19 mouse cellular contexts compared by ENCODE assay signal in the genomic region with DNA sequence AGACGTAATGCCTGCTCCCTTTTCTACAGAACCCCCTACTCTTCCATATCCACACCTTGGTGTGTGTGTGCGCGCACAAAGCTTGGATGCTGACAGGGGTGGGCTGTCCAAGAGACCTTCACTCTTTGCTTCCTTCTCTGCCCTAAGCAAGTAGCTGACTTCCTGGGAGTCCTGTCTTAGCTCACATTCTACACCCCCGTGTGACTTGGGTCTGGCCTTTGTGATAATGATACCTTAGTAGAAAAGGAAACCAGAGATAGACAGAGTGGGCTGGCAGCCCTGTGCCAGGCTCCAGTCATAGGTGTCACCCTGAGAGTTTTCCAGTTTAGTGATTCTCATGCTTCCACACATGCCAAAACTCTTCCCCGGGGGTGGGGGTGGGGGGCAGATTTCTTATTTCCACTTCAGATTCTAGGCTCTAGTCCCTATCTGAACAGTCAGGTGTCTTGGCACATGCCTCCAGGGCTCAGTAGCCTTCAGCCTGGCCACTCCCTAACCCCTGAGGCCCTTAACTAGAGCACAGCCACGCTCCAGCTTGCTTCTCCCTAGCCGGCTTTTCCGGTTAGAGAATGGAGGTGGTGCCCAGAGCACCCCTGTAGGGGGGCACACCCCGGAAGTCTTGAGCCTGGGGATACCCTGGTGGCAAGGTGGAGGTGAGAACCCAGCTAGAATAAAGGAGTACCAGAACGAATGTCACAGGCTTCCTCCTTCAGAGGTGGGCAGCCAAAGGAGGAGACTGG. TPM values are rescaled to one million over a fixed set of nuclear protein-coding genes. Genes with fewer than 3 reads are reported as not detected.
DNase-seq lines count a peak whose midpoint lies in the region; ATAC-seq and TF ChIP-seq lines count a peak whose summit lies in the region.
"Had no signal": no experiment of that assay in that cellular context is flagged by ENCODE, and none has a peak within 500 bp of the region (broad histone marks: within the 10 kb centered on the region; RNA-seq: fewer than 3 reads in every experiment).

No protein-coding gene starts in this region.

- 0 out of 2 replicates have a peak, but pooled peaks have one; percentile 18 for ATAC-seq in kidney, postnatal 0 days (replicated peaks; ENCODE audit: low FRiP score, low read depth)
- peak; percentile 81 for ATAC-seq in intestine, embryonic 16.5 days
- ATAC-seq in megakaryocyte-erythroid progenitor cell, adult 5-6 weeks (replicated peaks; ENCODE audit: low FRiP score, low TSS enrichment, poor library complexity, severe bottlenecking): peak; percentile 71
- ATAC-seq in forebrain, embryonic 13.5 days: no peak
- ATAC-seq: inflammation-experienced regulatory T-cells, adult 6 months had no signal

- H3K9ac ChIP-seq in kidney, postnatal 0 days (ENCODE audit: low read depth, low read length): no peak overlapping the region
- H3K9ac ChIP-seq in intestine, embryonic 16.5 days (ENCODE audit: low read depth, low read length): 0 out of 2 replicates have a peak overlapping the region, but pooled peaks have one; percentile 11
- no peak overlapping the region for H3K9ac ChIP-seq in forebrain, embryonic 13.5 days
- H3K9ac ChIP-seq: heart, embryonic 13.5 days; limb, embryonic 13.5 days; neural tube, embryonic 12.5 days had no signal

- no peaks in the 10 kb centered on the region for H3K27me3 ChIP-seq in kidney, postnatal 0 days (ENCODE audit: insufficient read depth, low read length)
- H3K27me3 ChIP-seq in intestine, embryonic 16.5 days (replicated peaks; ENCODE audit: control insufficient read depth, insufficient read depth, low read length): no peaks in the 10 kb centered on the region
- H3K27me3 ChIP-seq in forebrain, embryonic 13.5 days: peaks cover 24% of the 10 kb centered on the region

- no peaks in the 10 kb centered on the region for H3K4me1 ChIP-seq in kidney, postnatal 0 days (replicated peaks; ENCODE audit: insufficient read depth, low read length)
- peaks cover 16% of the 10 kb centered on the region; the same call in 1 of the 2 replicates for H3K4me1 ChIP-seq in intestine, embryonic 16.5 days (ENCODE audit: control insufficient read depth, insufficient read depth, low read length)
- no peaks in the 10 kb centered on the region for H3K4me1 ChIP-seq in lung, adult 2 months (ENCODE audit: control insufficient read depth, insufficient read depth, low read length)
- H3K4me1 ChIP-seq in forebrain, embryonic 13.5 days: peaks cover 6% of the 10 kb centered on the region; the same call in 1 of the 2 replicates

- DNase-seq in kidney, postnatal 0 days (ENCODE audit: low spot score): no peak
- DNase-seq in kidney, postnatal 14 days: no peak
- DNase-seq in lung, adult 2 months: peak; percentile 53
- DNase-seq in layer of hippocampus, adult 11-12 months (ENCODE audit: low spot score): no peak
- DNase-seq in cerebellum, adult 9-11 months: no peak
- DNase-seq: cerebellum, adult 18-20 months; gastrocnemius, postnatal 36 days; kidney, postnatal 10 days; midbrain, embryonic 14.5 days; thymus, postnatal 4 days had no signal

- no peak overlapping the region for H3K27ac ChIP-seq in kidney, postnatal 0 days
- peak overlapping the region; percentile 16 for H3K27ac ChIP-seq in intestine, embryonic 16.5 days (ENCODE audit: low read length)
- H3K27ac ChIP-seq in forebrain, embryonic 13.5 days: no peak overlapping the region
- H3K27ac ChIP-seq: heart, embryonic 13.5 days; limb, embryonic 13.5 days; neural tube, embryonic 12.5 days had no signal

- TF ChIP-seq CTCF in kidney, postnatal 0 days (IDR thresholded peaks at IDR 0.05; ENCODE audit: low read depth): no peak
- TF ChIP-seq CTCF in lung, adult 2 months (IDR thresholded peaks at IDR 0.05; ENCODE audit: insufficient read depth, low read length): no peak

- no peak overlapping the region for H3K4me3 ChIP-seq in kidney, postnatal 0 days (replicated peaks; ENCODE audit: low read depth, low read length)
- no peak overlapping the region for H3K4me3 ChIP-seq in intestine, embryonic 16.5 days (ENCODE audit: low read length)
- H3K4me3 ChIP-seq in lung, adult 2 months (replicated peaks; ENCODE audit: extremely low read depth, low read depth, low read length): no peak overlapping the region
- no peak overlapping the region for H3K4me3 ChIP-seq in forebrain, embryonic 13.5 days
- H3K4me3 ChIP-seq: heart, embryonic 13.5 days; limb, embryonic 13.5 days; neural tube, embryonic 12.5 days had no signal

- H3K9me3 ChIP-seq in kidney, postnatal 0 days (replicated peaks; ENCODE audit: low read length): no peaks in the 10 kb centered on the region
- H3K9me3 ChIP-seq in intestine, embryonic 16.5 days (ENCODE audit: control insufficient read depth, low read length): no peaks in the 10 kb centered on the region
- H3K9me3 ChIP-seq in forebrain, embryonic 13.5 days (replicated peaks): no peaks in the 10 kb centered on the region
- H3K9me3 ChIP-seq: heart, embryonic 13.5 days; limb, embryonic 13.5 days; neural tube, embryonic 12.5 days had no signal

- H3K4me2 ChIP-seq in kidney, postnatal 0 days (ENCODE audit: low read length): no peak overlapping the region
- 0 out of 2 replicates have a peak overlapping the region, but pooled peaks have one; percentile 2 for H3K4me2 ChIP-seq in intestine, embryonic 16.5 days (ENCODE audit: low read depth, low read length)
- H3K4me2 ChIP-seq in forebrain, embryonic 13.5 days: no peak overlapping the region
- H3K4me2 ChIP-seq: heart, embryonic 13.5 days; limb, embryonic 13.5 days; neural tube, embryonic 12.5 days had no signal

- 48% methylated on average over 10 of the region's 10 CpGs for WGBS in kidney, postnatal 0 days
- 52% methylated on average over 10 of the region's 10 CpGs for WGBS in intestine, embryonic 16.5 days
- WGBS in lung, adult 2 months: 50% methylated on average over 10 of the region's 10 CpGs
- WGBS in forebrain, embryonic 13.5 days: 66% methylated on average over 10 of the region's 10 CpGs

- H3K36me3 ChIP-seq in kidney, postnatal 0 days (ENCODE audit: insufficient read depth, low read length): no peaks in the 10 kb centered on the region
- no peaks in the 10 kb centered on the region for H3K36me3 ChIP-seq in intestine, embryonic 16.5 days (ENCODE audit: control insufficient read depth, insufficient read depth, low read length)
- H3K36me3 ChIP-seq in forebrain, embryonic 13.5 days (ENCODE audit: poor library complexity, severe bottlenecking): no peaks in the 10 kb centered on the region
- H3K36me3 ChIP-seq: heart, embryonic 13.5 days; limb, embryonic 13.5 days; neural tube, embryonic 12.5 days had no signal

- no peak for TF ChIP-seq POLR2A in lung, adult 2 months (IDR thresholded peaks at IDR 0.05; ENCODE audit: borderline replicate concordance, extremely low read depth, low read depth, low read length)

RNA-seq across cellular contexts. Expression of a gene that starts 4.2 kb away (rescaled TPM):
- 1.6 and 1.8 TPM in 2 replicates for polyA plus RNA-seq in kidney, postnatal 0 days (2015; fragmentation: Nextera tagmentation; extraction: Ambion mirVana)
- polyA plus RNA-seq in intestine, embryonic 16.5 days (2015; fragmentation: Nextera tagmentation; extraction: Ambion mirVana): 2.6 and 2.8 TPM in 2 replicates
- 4.4 and 4.6 TPM in 2 replicates for polyA plus RNA-seq in lung, adult 2 months (2012; rRNA removed)
- not detected in 2 replicates for total RNA-seq in megakaryocyte-erythroid progenitor cell, adult 5-6 weeks (2014; fragmentation: Nextera tagmentation)
- total RNA-seq in megakaryocyte-erythroid progenitor cell, adult 5-6 weeks (2017): not detected in 2 replicates
- polyA plus RNA-seq in forebrain, embryonic 13.5 days (2015; fragmentation: Nextera tagmentation; extraction: Ambion mirVana): 0.14 TPM in 1 of 2 replicates, not detected in the other
- total RNA-seq: hematopoietic stem cell, adult 5-6 weeks; layer of hippocampus, postnatal 25 days had no signal
- polyA plus RNA-seq: heart, embryonic 13.5 days; midbrain, embryonic 14.5 days had no signal

RNA-seq across cellular contexts. Expression of a gene that starts 7.8 kb away (rescaled TPM):
- polyA plus RNA-seq in kidney, postnatal 0 days (2015; fragmentation: Nextera tagmentation; extraction: Ambion mirVana): 28.0 and 30.1 TPM in 2 replicates
- polyA plus RNA-seq in intestine, embryonic 16.5 days (2015; fragmentation: Nextera tagmentation; extraction: Ambion mirVana): 17.8 and 18.8 TPM in 2 replicates
- polyA plus RNA-seq in lung, adult 2 months (2012; rRNA removed): 30.8 and 49.9 TPM in 2 replicates
- 45.9 and 54.5 TPM in 2 replicates for total RNA-seq in megakaryocyte-erythroid progenitor cell, adult 5-6 weeks (2014; fragmentation: Nextera tagmentation)
- 28.6 and 36.7 TPM in 2 replicates for total RNA-seq in megakaryocyte-erythroid progenitor cell, adult 5-6 weeks (2017)
- 24.6 and 28.6 TPM in 2 replicates for polyA plus RNA-seq in forebrain, embryonic 13.5 days (2015; fragmentation: Nextera tagmentation; extraction: Ambion mirVana)

RNA-seq across cellular contexts. Expression of a gene that starts 7.9 kb away (rescaled TPM):
- polyA plus RNA-seq in kidney, postnatal 0 days (2015; fragmentation: Nextera tagmentation; extraction: Ambion mirVana): 0.97 and 1.2 TPM in 2 replicates
- 0.64 and 0.70 TPM in 2 replicates for polyA plus RNA-seq in intestine, embryonic 16.5 days (2015; fragmentation: Nextera tagmentation; extraction: Ambion mirVana)
- 1.3 and 1.6 TPM in 2 replicates for polyA plus RNA-seq in lung, adult 2 months (2012; rRNA removed)
- total RNA-seq in megakaryocyte-erythroid progenitor cell, adult 5-6 weeks (2014; fragmentation: Nextera tagmentation): 0.90 TPM in 1 of 2 replicates, not detected in the other
- total RNA-seq in megakaryocyte-erythroid progenitor cell, adult 5-6 weeks (2017): 0.75 TPM in 1 of 2 replicates, not detected in the other
- polyA plus RNA-seq in forebrain, embryonic 13.5 days (2015; fragmentation: Nextera tagmentation; extraction: Ambion mirVana): 0.93 and 1.1 TPM in 2 replicates
- total RNA-seq: hematopoietic stem cell, adult 5-6 weeks had no signal

RNA-seq across cellular contexts. Expression of a gene that starts 13.5 kb away (rescaled TPM):
- polyA plus RNA-seq in kidney, postnatal 0 days (2015; fragmentation: Nextera tagmentation; extraction: Ambion mirVana): 2.8 and 3.0 TPM in 2 replicates
- polyA plus RNA-seq in intestine, embryonic 16.5 days (2015; fragmentation: Nextera tagmentation; extraction: Ambion mirVana): 2.8 and 3.2 TPM in 2 replicates
- 1.4 and 1.6 TPM in 2 replicates for polyA plus RNA-seq in lung, adult 2 months (2012; rRNA removed)
- 0.30 TPM in 1 of 2 replicates, not detected in the other for total RNA-seq in megakaryocyte-erythroid progenitor cell, adult 5-6 weeks (2014; fragmentation: Nextera tagmentation)
- not detected in 2 replicates for total RNA-seq in megakaryocyte-erythroid progenitor cell, adult 5-6 weeks (2017)
- polyA plus RNA-seq in forebrain, embryonic 13.5 days (2015; fragmentation: Nextera tagmentation; extraction: Ambion mirVana): 33.2 and 36.0 TPM in 2 replicates
- total RNA-seq: gastrocnemius, postnatal 36 days had no signal

RNA-seq across cellular contexts. Expression of a gene that starts 17.2 kb away (rescaled TPM):
- 2.3 and 2.9 TPM in 2 replicates for polyA plus RNA-seq in kidney, postnatal 0 days (2015; fragmentation: Nextera tagmentation; extraction: Ambion mirVana)
- 2.4 and 2.9 TPM in 2 replicates for polyA plus RNA-seq in intestine, embryonic 16.5 days (2015; fragmentation: Nextera tagmentation; extraction: Ambion mirVana)
- 22.7 and 56.3 TPM in 2 replicates for polyA plus RNA-seq in lung, adult 2 months (2012; rRNA removed)
- total RNA-seq in megakaryocyte-erythroid progenitor cell, adult 5-6 weeks (2014; fragmentation: Nextera tagmentation): 9.2 and 16.7 TPM in 2 replicates
- total RNA-seq in megakaryocyte-erythroid progenitor cell, adult 5-6 weeks (2017): 0.61 and 4.1 TPM in 2 replicates
- 4.1 and 5.6 TPM in 2 replicates for polyA plus RNA-seq in forebrain, embryonic 13.5 days (2015; fragmentation: Nextera tagmentation; extraction: Ambion mirVana)
